ENCODE assay signal across 8 mouse cellular contexts in the genomic region with DNA sequence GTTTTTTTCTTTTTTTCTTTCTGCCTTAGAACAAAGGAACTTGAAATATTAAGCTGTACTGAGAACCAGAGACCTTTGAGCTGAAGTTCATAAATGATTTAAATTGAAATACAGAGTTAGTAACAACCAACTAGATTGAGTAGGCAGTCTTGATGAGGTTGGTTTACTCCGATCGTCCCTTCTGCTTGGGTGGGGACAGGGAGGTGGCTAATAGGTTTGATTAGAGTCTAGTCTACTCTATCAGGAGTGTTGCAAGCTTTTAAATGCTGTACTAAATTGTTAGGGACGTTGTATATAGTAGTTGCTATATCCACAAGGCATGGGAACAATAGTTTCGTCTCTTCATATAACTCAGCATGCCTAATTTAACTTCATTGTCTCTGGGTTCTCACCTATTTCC. TPM values are rescaled to one million over a fixed set of nuclear protein-coding genes. Genes with fewer than 3 reads are reported as not detected.
A peak's percentile ranks its signal among the peaks of the same experiment; 100 is the strongest.
DNase-seq lines count a peak whose midpoint lies in the region; ATAC-seq and TF ChIP-seq lines count a peak whose summit lies in the region.

No protein-coding gene starts in this region.

- H3K9ac ChIP-seq in embryonic facial prominence, embryonic 15.5 days: no peak overlapping the region
- no peak overlapping the region for H3K9ac ChIP-seq in hindbrain, postnatal 0 days (replicated peaks; ENCODE audit: low read length)
- H3K9ac ChIP-seq in midbrain, embryonic 14.5 days (replicated peaks; ENCODE audit: low read length): no peak overlapping the region

- peaks cover 65% of the 10 kb centered on the region for H3K4me1 ChIP-seq in embryonic facial prominence, embryonic 15.5 days
- H3K4me1 ChIP-seq in hindbrain, postnatal 0 days (ENCODE audit: insufficient read depth, low read length): peaks cover 21% of the 10 kb centered on the region; the same call in 1 of the 2 replicates
- peaks cover 35% of the 10 kb centered on the region for H3K4me1 ChIP-seq in midbrain, embryonic 14.5 days (ENCODE audit: control insufficient read depth, insufficient read depth, low read length)

- peak overlapping the region; percentile 33 for H3K4me3 ChIP-seq in layer of hippocampus, adult 2 months
- H3K4me3 ChIP-seq in embryonic facial prominence, embryonic 15.5 days (replicated peaks): peak overlapping the region; percentile 4; the same call in 1 of the 2 replicates
- H3K4me3 ChIP-seq in hindbrain, postnatal 0 days (ENCODE audit: low read length): no peak overlapping the region
- no peak overlapping the region for H3K4me3 ChIP-seq in midbrain, embryonic 14.5 days (replicated peaks; ENCODE audit: low read depth, low read length)

- no peak for DNase-seq in layer of hippocampus, adult 2 months (ENCODE audit: low spot score in 2 of 2)
- DNase-seq in layer of hippocampus, postnatal 14 days (ENCODE audit: low spot score in 2 of 2): no peak
- no peak for DNase-seq in hindbrain, postnatal 0 days (ENCODE audit: low spot score)
- no peak for DNase-seq in midbrain, embryonic 14.5 days
- no peak for DNase-seq in cerebellum, postnatal 14 days
- DNase-seq in thymus, postnatal 4 days: no peak
- DNase-seq in urinary bladder, adult 18-20 months (ENCODE audit: low spot score in 2 of 2): no peak

- no peak for TF ChIP-seq CTCF in layer of hippocampus, adult 2 months (conservative IDR thresholded peaks at IDR 0.05)
- TF ChIP-seq CTCF in hindbrain, postnatal 0 days (IDR thresholded peaks at IDR 0.05; ENCODE audit: low read depth): no peak

- 0 out of 2 replicates have a peak, but pooled peaks cover 3% of the 10 kb centered on the region for H3K36me3 ChIP-seq in embryonic facial prominence, embryonic 15.5 days
- no peaks in the 10 kb centered on the region for H3K36me3 ChIP-seq in hindbrain, postnatal 0 days (ENCODE audit: insufficient read depth, low read length)
- no peaks in the 10 kb centered on the region for H3K36me3 ChIP-seq in midbrain, embryonic 14.5 days (ENCODE audit: control insufficient read depth, insufficient read depth, low read length)

- WGBS in embryonic facial prominence, embryonic 15.5 days: 52% methylated on average over 4 of the region's 4 CpGs
- 64% methylated on average over 4 of the region's 4 CpGs for WGBS in hindbrain, postnatal 0 days
- WGBS in midbrain, embryonic 14.5 days: 66% methylated on average over 4 of the region's 4 CpGs

- ATAC-seq in embryonic facial prominence, embryonic 15.5 days (ENCODE audit: insufficient number of reproducible peaks, low FRiP score, low TSS enrichment, low read depth): no peak
- ATAC-seq in hindbrain, postnatal 0 days: no peak
- ATAC-seq in midbrain, embryonic 14.5 days (ENCODE audit: low FRiP score, low TSS enrichment): no peak

- H3K4me2 ChIP-seq in embryonic facial prominence, embryonic 15.5 days (replicated peaks): peak overlapping the region; percentile 35; the same call in 1 of the 2 replicates
- H3K4me2 ChIP-seq in hindbrain, postnatal 0 days (ENCODE audit: low read depth, low read length): peak overlapping the region; percentile 23; the same call in 1 of the 2 replicates
- peak overlapping the region; percentile 7; the same call in 1 of the 2 replicates for H3K4me2 ChIP-seq in midbrain, embryonic 14.5 days (ENCODE audit: low read length)

- H3K9me3 ChIP-seq in embryonic facial prominence, embryonic 15.5 days (replicated peaks): no peaks in the 10 kb centered on the region
- no peaks in the 10 kb centered on the region for H3K9me3 ChIP-seq in hindbrain, postnatal 0 days (ENCODE audit: low read length)
- no peaks in the 10 kb centered on the region for H3K9me3 ChIP-seq in midbrain, embryonic 14.5 days (ENCODE audit: control insufficient read depth, low read length)

- no peaks in the 10 kb centered on the region for H3K27me3 ChIP-seq in embryonic facial prominence, embryonic 15.5 days
- H3K27me3 ChIP-seq in hindbrain, postnatal 0 days (ENCODE audit: insufficient read depth, low read length): no peaks in the 10 kb centered on the region
- H3K27me3 ChIP-seq in midbrain, embryonic 14.5 days (ENCODE audit: control insufficient read depth, insufficient read depth, low read length): no peaks in the 10 kb centered on the region

- H3K27ac ChIP-seq in layer of hippocampus, adult 2 months: peak overlapping the region; percentile 99
- H3K27ac ChIP-seq in embryonic facial prominence, embryonic 15.5 days (replicated peaks): peak overlapping the region; percentile 63
- no peak overlapping the region; the same call in 1 of the 2 replicates for H3K27ac ChIP-seq in hindbrain, postnatal 0 days
- H3K27ac ChIP-seq in midbrain, embryonic 14.5 days (replicated peaks; ENCODE audit: low read depth, low read length): no peak overlapping the region

RNA-seq across cellular contexts. Expression of gene Klf3, which starts 4.4 kb away (rescaled TPM):
- 10 to 100 TPM; 55.0 to 55.2 TPM for total RNA-seq in layer of hippocampus, adult 2 months (2021)
- 10 to 100 TPM; 46.4 TPM for total RNA-seq in layer of hippocampus, postnatal 14 days (2021)
- 92.0 and 94.2 TPM in 2 replicates for polyA plus RNA-seq in embryonic facial prominence, embryonic 15.5 days (2015; fragmentation: Nextera tagmentation; extraction: Ambion mirVana)
- 22.6 and 22.9 TPM in 2 replicates for total RNA-seq in hindbrain, postnatal 0 days (2014; rRNA removed)
- polyA plus RNA-seq in hindbrain, postnatal 0 days (2015; fragmentation: Nextera tagmentation; extraction: Ambion mirVana): 37.1 and 37.5 TPM in 2 replicates
- polyA plus RNA-seq in midbrain, embryonic 14.5 days (2014; fragmentation: Nextera tagmentation; extraction: Ambion mirVana): 19.2 and 25.3 TPM in 2 replicates

Comparison
In these comparisons a context has a peak if more than half of its experiments do, and no peak if none do; other contexts are left out.
1. H3K27ac ChIP-seq: peak in layer of hippocampus, adult 2 months (single experiment) and embryonic facial prominence, embryonic 15.5 days (single experiment); none in hindbrain, postnatal 0 days (single experiment) and midbrain, embryonic 14.5 days (single experiment).
2. H3K4me3 ChIP-seq: peak in layer of hippocampus, adult 2 months (single experiment) and embryonic facial prominence, embryonic 15.5 days (single experiment); none in hindbrain, postnatal 0 days (single experiment) and midbrain, embryonic 14.5 days (single experiment).
3. Peak in every context shown above with its lines, with median percentiles within 50 percentile points of each other: H3K4me2 ChIP-seq.